Mouse (Mus musculus): ENCODE measurements around the gene D630003M21Rik.

GRCm38 (mm10) chr2:158191098-158191497 lies 37.9 kb downstream of the D630003M21Rik start:
- TF ChIP-seq EP300 (IDR thresholded peaks at IDR 0.05; ENCODE audit: insufficient read depth, low read depth, low read length) (no peak), CTCF (IDR thresholded peaks at IDR 0.05; ENCODE audit: low read depth, low read length) (no peak), POLR2A (IDR thresholded peaks at IDR 0.05; ENCODE audit: insufficient read depth, low read length) (no peak)

Measured in ES-Bruce4 (cell line).